Mouse (Mus musculus): ENCODE results near the gene Psme3.
"Not testable (repeated sequence)": the region's sequence is repeated elsewhere in the genome, so short reads cannot be mapped to it uniquely, and the experiment has no call there.

Gene Psme3

GRCm38 (mm10) chr11:101312150-101312549 is 3.9 kb upstream of the Psme3 start:
- no peak for DNase-seq (ENCODE audit: low spot score)

- no peak for DNase-seq (ENCODE audit: low spot score)
Observed at GRCm38 (mm10) chr11:101314567-101314966, 1.4 kb upstream of the Psme3 start.

- no peak for DNase-seq (ENCODE audit: low spot score)
Observed at GRCm38 (mm10) chr11:101315082-101315650, 847 bp upstream of the Psme3 start.

- DNase-seq (ENCODE audit: low spot score): no peak
Observed at GRCm38 (mm10) chr11:101316501-101316917, 496 bp downstream of the Psme3 start.

GRCm38 (mm10) chr11:101323609-101324008 is 7.6 kb downstream of the Psme3 start:
- peak; percentile 77 for DNase-seq (ENCODE audit: low spot score)

DNA sequence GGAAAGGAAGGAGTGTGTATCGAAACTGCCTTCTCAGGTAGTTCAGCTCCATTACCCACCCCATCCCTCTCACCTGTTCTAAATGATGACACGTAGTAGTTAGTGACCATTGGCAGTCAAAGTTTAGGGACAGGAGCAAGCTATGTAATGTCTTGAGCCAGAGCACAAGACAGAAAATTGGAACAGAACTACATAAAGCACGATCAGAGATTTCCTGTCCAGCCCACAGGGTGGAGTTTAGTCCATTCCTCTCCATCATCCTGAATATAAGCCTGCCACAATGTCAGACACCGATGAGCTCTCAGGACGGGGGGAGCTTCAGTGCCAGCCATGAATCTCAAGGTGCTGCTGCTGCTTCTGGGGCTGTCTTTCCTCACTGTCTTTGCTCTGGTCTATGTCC is 8.8 kb downstream of the Psme3 start, which contains the start of gene Aoc2:
Aoc2 (plus strand) TSS at position 301 of the 400 bp plus-strand sequence.
- DNase-seq (ENCODE audit: low spot score): no peak

GRCm38 (mm10) chr11:101325201-101325600 is 9.2 kb downstream of the Psme3 start:
- not testable (repeated sequence) for DNase-seq (ENCODE audit: low spot score)

GRCm38 (mm10) chr11:101326147-101326546 is 10.1 kb downstream of the Psme3 start:
- DNase-seq (ENCODE audit: low spot score): no peak

DNA sequence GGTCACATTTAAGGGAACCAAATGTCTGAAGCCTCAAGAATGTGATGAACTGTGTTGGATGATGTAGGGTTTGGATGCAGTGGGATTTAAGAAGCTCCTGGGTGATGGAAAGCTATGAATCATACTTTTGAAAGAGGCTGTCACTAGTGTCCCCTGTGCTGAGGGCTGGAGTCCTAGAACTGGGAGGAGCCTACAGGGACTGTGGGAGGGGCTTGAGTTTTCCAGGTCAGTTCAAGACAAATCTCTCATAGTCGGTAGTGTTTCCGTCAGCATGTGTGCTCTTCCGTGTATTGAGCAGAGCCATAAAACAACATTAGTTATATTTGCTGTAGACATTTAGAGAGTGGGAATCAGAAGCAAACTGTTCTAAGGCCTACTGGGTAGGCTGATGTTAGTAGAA is 11.3 kb downstream of the Psme3 start:
- no peak for DNase-seq (ENCODE audit: low spot score)

DNA sequence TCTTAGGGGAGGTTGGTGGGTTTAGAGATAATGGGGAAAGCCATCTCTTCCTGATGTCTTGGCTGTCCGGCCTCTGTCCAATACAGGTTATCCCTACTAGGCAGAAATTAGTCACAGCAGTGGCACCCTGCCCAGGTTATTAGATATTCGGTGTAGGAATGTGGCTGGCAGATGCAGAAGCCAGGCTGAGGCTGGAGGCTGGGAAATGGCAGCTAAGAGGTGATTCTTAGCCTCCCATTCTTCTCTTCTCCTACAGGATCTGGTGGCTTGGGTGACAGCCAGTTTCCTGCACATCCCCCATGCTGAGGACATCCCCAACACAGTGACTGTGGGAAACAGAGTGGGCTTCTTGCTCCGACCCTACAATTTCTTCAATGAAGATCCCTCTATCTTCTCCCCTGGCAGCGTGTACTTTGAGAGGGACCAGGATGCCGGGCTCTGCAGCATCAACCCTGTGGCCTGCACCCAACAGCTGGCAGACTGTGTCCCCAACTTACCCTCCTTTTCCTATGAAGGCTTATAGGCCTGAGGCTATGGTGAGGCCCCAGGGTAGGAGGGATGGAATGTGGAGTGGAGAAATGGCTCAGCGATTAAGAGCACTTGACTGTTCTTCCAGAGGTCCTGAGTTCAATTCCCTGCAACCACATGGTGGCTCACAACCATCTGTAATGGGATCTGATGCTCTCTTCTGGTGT is 13.1 kb downstream of the Psme3 start:
- DNase-seq (ENCODE audit: low spot score): peak; percentile 65

GRCm38 (mm10) chr11:101330371-101330924 is 14.4 kb downstream of the Psme3 start, which contains the start of gene Aoc3:
TSS of gene Aoc3 (plus strand) at chr11:101330605.
- DNase-seq (ENCODE audit: low spot score): peak; percentile 38

DNA sequence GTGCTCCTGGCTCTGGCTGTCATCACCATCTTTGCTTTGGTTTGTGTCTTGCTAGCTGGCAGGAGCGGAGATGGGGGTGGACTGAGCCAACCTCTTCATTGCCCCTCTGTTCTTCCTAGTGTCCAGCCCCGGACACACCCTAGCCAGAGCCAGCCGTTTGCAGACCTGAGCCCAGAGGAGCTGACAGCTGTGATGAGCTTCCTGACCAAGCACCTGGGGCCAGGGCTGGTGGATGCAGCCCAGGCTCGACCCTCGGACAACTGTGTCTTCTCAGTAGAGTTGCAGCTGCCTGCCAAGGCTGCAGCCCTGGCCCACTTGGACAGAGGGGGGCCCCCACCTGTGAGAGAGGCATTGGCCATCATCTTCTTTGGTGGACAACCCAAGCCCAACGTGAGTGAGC is 14.9 kb downstream of the Psme3 start:
- DNase-seq (ENCODE audit: low spot score): not testable (repeated sequence)

DNA sequence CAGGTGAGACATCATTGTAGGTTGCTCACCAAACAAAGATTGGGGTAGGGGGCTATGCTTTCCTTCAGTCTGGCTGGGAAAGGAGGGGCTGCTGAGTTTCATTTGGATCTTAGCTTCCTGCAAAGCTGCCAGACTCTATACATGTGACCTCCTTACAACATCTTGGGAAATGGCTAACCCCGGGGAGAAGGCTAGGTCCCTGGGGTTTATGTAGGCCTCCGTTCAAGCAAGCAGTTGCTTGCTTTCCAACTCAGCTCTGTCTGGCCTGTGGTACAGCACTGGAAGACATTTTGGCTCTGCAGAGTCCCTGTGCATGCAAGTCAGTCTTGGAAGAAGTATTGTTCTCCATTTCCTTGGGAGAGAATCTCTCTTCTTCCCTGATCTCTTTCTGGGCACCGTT is 16.5 kb downstream of the Psme3 start:
- DNase-seq (ENCODE audit: low spot score): no peak

DNA sequence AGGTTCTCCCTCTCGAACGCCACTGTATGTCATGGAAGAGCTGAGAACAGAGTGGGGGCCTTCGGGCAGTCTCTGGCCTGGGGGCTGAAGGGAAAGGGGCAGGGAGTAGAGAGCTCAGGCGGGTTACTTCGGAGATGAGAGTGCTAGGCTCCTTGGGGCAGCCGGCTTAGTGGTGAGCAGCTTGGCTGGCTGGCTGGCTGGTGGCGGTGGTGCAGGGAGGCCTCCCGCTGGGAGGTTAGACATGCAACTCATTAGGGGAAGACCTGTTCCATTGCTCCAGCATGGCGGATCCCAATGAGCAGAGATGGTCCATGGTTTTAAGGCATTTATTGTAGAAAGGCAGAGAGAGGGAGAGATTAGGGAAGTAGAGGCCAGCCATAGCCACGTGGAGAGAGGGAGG is 18.0 kb downstream of the Psme3 start:
- DNase-seq (ENCODE audit: low spot score): no peak

- no peak for DNase-seq (ENCODE audit: low spot score)
Observed at GRCm38 (mm10) chr11:101334516-101334915, 18.5 kb downstream of the Psme3 start.

GRCm38 (mm10) chr11:101335685-101336084 is 19.7 kb downstream of the Psme3 start:
- no peak for DNase-seq (ENCODE audit: low spot score)

GRCm38 (mm10) chr11:101338123-101338760 is 22.2 kb downstream of the Psme3 start:
- no peak for DNase-seq (ENCODE audit: low spot score)

- DNase-seq (ENCODE audit: low spot score): no peak
Observed at GRCm38 (mm10) chr11:101347083-101347775, 31.2 kb downstream of the Psme3 start.

- no peak for DNase-seq (ENCODE audit: low spot score)
Observed at GRCm38 (mm10) chr11:101348774-101349173, 32.8 kb downstream of the Psme3 start.

- no peak for DNase-seq (ENCODE audit: low spot score)
Observed at GRCm38 (mm10) chr11:101349216-101349615, 33.2 kb downstream of the Psme3 start.

GRCm38 (mm10) chr11:101351100-101351720 is 35.2 kb downstream of the Psme3 start:
- DNase-seq (ENCODE audit: low spot score): no peak

DNA sequence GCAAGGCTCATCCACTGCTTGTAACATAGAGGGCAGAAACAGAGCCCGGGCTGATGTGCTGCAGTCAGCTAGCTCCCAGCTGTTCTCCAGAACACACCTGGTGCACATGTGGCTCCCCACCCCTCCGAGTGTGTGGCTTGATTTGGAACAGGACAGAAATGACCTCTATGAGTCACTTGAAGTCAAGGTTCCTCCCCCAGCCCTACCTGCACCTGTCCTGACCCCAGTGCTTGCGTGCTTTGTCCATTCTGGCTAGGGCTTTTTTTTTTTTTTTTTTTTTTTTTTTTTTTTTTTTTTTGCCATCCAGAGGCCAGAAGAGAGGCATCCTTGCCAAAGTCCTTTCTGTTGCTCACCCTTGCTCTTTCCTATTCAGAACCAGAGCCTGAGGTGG is 35.7 kb downstream of the Psme3 start:
- no peak for DNase-seq (ENCODE audit: low spot score)
